Mouse (Mus musculus): Measurements from ENCODE around the gene Carhsp1. TPM values are rescaled to one million over a fixed set of nuclear protein-coding genes. Genes with fewer than 3 reads are reported as not detected.
A peak's percentile ranks its signal among the peaks of the same experiment; 100 is the strongest.

Gene Carhsp1
- polyA plus RNA-seq, 1 experiment = 66.5 TPM

GRCm38 (mm10) chr16:8699556-8699955, 27.6 kb upstream of the Carhsp1 start:
- Histone ChIP-seq H3K27ac (ENCODE audit: control insufficient read depth, insufficient read depth, low read depth, low read length, poor library complexity) (no peak overlapping the region), H3K4me3 (replicated peaks; ENCODE audit: control insufficient read depth, low read depth, low read length) (no peak overlapping the region), H3K4me1 (ENCODE audit: control insufficient read depth, insufficient read depth, low read length) (no peaks in the 10 kb centered on the region)
- TF ChIP-seq CTCF (IDR thresholded peaks at IDR 0.05; ENCODE audit: control insufficient read depth, insufficient read depth, low read length) = no peak
- TF ChIP-seq POLR2A (IDR thresholded peaks at IDR 0.05; ENCODE audit: borderline replicate concordance, control insufficient read depth, low read depth, low read length) = no peak
- WGBS = 95% methylated on average over 8 of the region's 8 CpGs

- Histone ChIP-seq H3K4me1 (ENCODE audit: control insufficient read depth, insufficient read depth, low read length) (peaks cover 2% of the 10 kb centered on the region; the same call in 1 of the 2 replicates), H3K27ac (ENCODE audit: control insufficient read depth, insufficient read depth, low read depth, low read length, poor library complexity) (no peak overlapping the region), H3K4me3 (replicated peaks; ENCODE audit: control insufficient read depth, low read depth, low read length) (no peak overlapping the region)
- WGBS = 90% methylated on average over 7 of the region's 7 CpGs
- TF ChIP-seq CTCF (IDR thresholded peaks at IDR 0.05; ENCODE audit: control insufficient read depth, insufficient read depth, low read length) (no peak), POLR2A (IDR thresholded peaks at IDR 0.05; ENCODE audit: borderline replicate concordance, control insufficient read depth, low read depth, low read length) (no peak)
Measured at GRCm38 (mm10) chr16:8691206-8691605, 19.3 kb upstream of the Carhsp1 start.

GRCm38 (mm10) chr16:8689979-8690656, 18.2 kb upstream of the Carhsp1 start:
- Histone ChIP-seq H3K27ac (ENCODE audit: control insufficient read depth, insufficient read depth, low read depth, low read length, poor library complexity) (no peak overlapping the region; the same call in 1 of the 2 replicates), H3K4me1 (ENCODE audit: control insufficient read depth, insufficient read depth, low read length) (peaks cover 2% of the 10 kb centered on the region; the same call in 1 of the 2 replicates), H3K4me3 (replicated peaks; ENCODE audit: control insufficient read depth, low read depth, low read length) (no peak overlapping the region)
- 78% methylated on average over 11 of the region's 11 CpGs for WGBS
- no peak for TF ChIP-seq CTCF (IDR thresholded peaks at IDR 0.05; ENCODE audit: control insufficient read depth, insufficient read depth, low read length)
- no peak for TF ChIP-seq POLR2A (IDR thresholded peaks at IDR 0.05; ENCODE audit: borderline replicate concordance, control insufficient read depth, low read depth, low read length)

- H3K4me3 ChIP-seq (replicated peaks; ENCODE audit: control insufficient read depth, low read depth, low read length) = no peak overlapping the region
- TF ChIP-seq POLR2A (IDR thresholded peaks at IDR 0.05; ENCODE audit: borderline replicate concordance, control insufficient read depth, low read depth, low read length) (no peak), CTCF (IDR thresholded peaks at IDR 0.05; ENCODE audit: control insufficient read depth, insufficient read depth, low read length) (no peak)
- H3K4me1 ChIP-seq (ENCODE audit: control insufficient read depth, insufficient read depth, low read length) = peaks cover 2% of the 10 kb centered on the region; the same call in 1 of the 2 replicates
- H3K27ac ChIP-seq (ENCODE audit: control insufficient read depth, insufficient read depth, low read depth, low read length, poor library complexity) = peak overlapping the region; percentile 73
Measured at GRCm38 (mm10) chr16:8687559-8688112, 15.7 kb upstream of the Carhsp1 start.

GRCm38 (mm10) chr16:8686871-8687535, 15.0 kb upstream of the Carhsp1 start:
- 62% methylated on average over 11 of the region's 11 CpGs for WGBS
- H3K4me3 ChIP-seq (replicated peaks; ENCODE audit: control insufficient read depth, low read depth, low read length) = no peak overlapping the region
- peak overlapping the region; percentile 76 for H3K27ac ChIP-seq (ENCODE audit: control insufficient read depth, insufficient read depth, low read depth, low read length, poor library complexity)
- H3K4me1 ChIP-seq (ENCODE audit: control insufficient read depth, insufficient read depth, low read length) = peaks cover 2% of the 10 kb centered on the region; the same call in 1 of the 2 replicates
- TF ChIP-seq CTCF (IDR thresholded peaks at IDR 0.05; ENCODE audit: control insufficient read depth, insufficient read depth, low read length) (no peak), POLR2A (IDR thresholded peaks at IDR 0.05; ENCODE audit: borderline replicate concordance, control insufficient read depth, low read depth, low read length) (peak; percentile 63; the same call in 1 of the 2 replicates)

GRCm38 (mm10) chr16:8686121-8686870, 14.3 kb upstream of the Carhsp1 start:
- H3K27ac ChIP-seq (ENCODE audit: control insufficient read depth, insufficient read depth, low read depth, low read length, poor library complexity) = peak overlapping the region; percentile 76
- H3K4me1 ChIP-seq (ENCODE audit: control insufficient read depth, insufficient read depth, low read length) = peaks cover 2% of the 10 kb centered on the region; the same call in 1 of the 2 replicates
- H3K4me3 ChIP-seq (replicated peaks; ENCODE audit: control insufficient read depth, low read depth, low read length) = no peak overlapping the region
- WGBS = 46% methylated on average over 7 of the region's 7 CpGs
- TF ChIP-seq CTCF (IDR thresholded peaks at IDR 0.05; ENCODE audit: control insufficient read depth, insufficient read depth, low read length) = peak; percentile 92
- no peak for TF ChIP-seq POLR2A (IDR thresholded peaks at IDR 0.05; ENCODE audit: borderline replicate concordance, control insufficient read depth, low read depth, low read length)

- peaks cover 2% of the 10 kb centered on the region; the same call in 1 of the 2 replicates for H3K4me1 ChIP-seq (ENCODE audit: control insufficient read depth, insufficient read depth, low read length)
- H3K27ac ChIP-seq (ENCODE audit: control insufficient read depth, insufficient read depth, low read depth, low read length, poor library complexity) = no peak overlapping the region
- TF ChIP-seq CTCF (IDR thresholded peaks at IDR 0.05; ENCODE audit: control insufficient read depth, insufficient read depth, low read length) = no peak
- no peak for TF ChIP-seq POLR2A (IDR thresholded peaks at IDR 0.05; ENCODE audit: borderline replicate concordance, control insufficient read depth, low read depth, low read length)
- H3K4me3 ChIP-seq (replicated peaks; ENCODE audit: control insufficient read depth, low read depth, low read length) = no peak overlapping the region
- 65% methylated on average over 4 of the region's 4 CpGs for WGBS
Measured at GRCm38 (mm10) chr16:8685087-8685486, 13.1 kb upstream of the Carhsp1 start.

Data from bone marrow, adult 2 months (tissue).